Mouse (Mus musculus) heart, embryonic 11.5 days (tissue): ENCODE results near the gene Hmga2. TPM values are rescaled to one million over a fixed set of nuclear protein-coding genes. Genes with fewer than 3 reads are reported as not detected.
A peak's percentile ranks its signal among the peaks of the same experiment; 100 is the strongest.

ENCODE experiments used
- ATAC-seq: fragments of 200-750 bp; cut with Nextera tagmentation; replicated peaks from 2 replicates; pipeline ENCODE4 v1.8.0; 2017; ENCODE audit warnings: moderate library complexity; ENCODE audit not compliant: insufficient number of reproducible peaks, low FRiP score, low TSS enrichment
- H3K27ac ChIP-seq: fragments of 300-500 bp; sonication (generic); 2 replicates; pipeline ENCODE4 v1.5.1; 2014; ENCODE audit warnings: mild to moderate bottlenecking, low read depth, low read length
- H3K27me3 ChIP-seq: fragments of 300-500 bp; sonication (generic); 2 replicates; pipeline ENCODE4 v1.6.1; 2014; ENCODE audit warnings: mild to moderate bottlenecking, low read length, mixed read lengths; ENCODE audit not compliant: control insufficient read depth, insufficient read depth
- H3K36me3 ChIP-seq: fragments of 300-500 bp; sonication (generic); 2 replicates; pipeline ENCODE4 v1.6.1; 2014; ENCODE audit warnings: mild to moderate bottlenecking, low read length, moderate library complexity, mixed read lengths; ENCODE audit not compliant: control insufficient read depth, insufficient read depth
- H3K4me1 ChIP-seq: fragments of 300-500 bp; sonication (generic); 2 replicates; pipeline ENCODE4 v1.6.1; 2014; ENCODE audit warnings: low read length; ENCODE audit not compliant: control insufficient read depth, insufficient read depth
- H3K4me2 ChIP-seq: fragments of 300-500 bp; sonication (generic); 2 replicates; pipeline ENCODE4 v1.6.1; 2014; ENCODE audit warnings: mild to moderate bottlenecking, moderate library complexity
- H3K4me3 ChIP-seq: fragments of 300-500 bp; sonication (generic); 2 replicates; pipeline ENCODE4 v1.5.1; 2014; ENCODE audit warnings: low read depth, low read length
- H3K9ac ChIP-seq: fragments of 300-500 bp; sonication (generic); 2 replicates; pipeline ENCODE4 v1.6.1; 2014; ENCODE audit warnings: mild to moderate bottlenecking, low read depth, low read length, moderate library complexity
- H3K9me3 ChIP-seq: fragments of 300-500 bp; sonication (generic); replicated peaks from 2 replicates; pipeline ENCODE4 v1.6.1; 2016; ENCODE audit warnings: low read length; ENCODE audit not compliant: control insufficient read depth
- WGBS: fragments of 180-500 bp; shearing (Covaris S2); extraction: QIAGEN DNeasy Blood & Tissue Kit; methylation state at CpG from one replicate; pipeline ENCODE4 v1.1.7; 2014; ENCODE audit not compliant: insufficient replicate concordance; 5-methylcytosine and 5-hydroxymethylcytosine counted together
- polyA plus RNA-seq: library from polyadenylated mRNA; unstranded; fragments of >200 nt; fragmentation: Nextera tagmentation; extraction: Ambion mirVana; gene quantifications from 2 replicates; pipeline ENCODE4 v1.2.1, GENCODE M21; 2014

Hmga2 gene
- polyA plus RNA-seq, 1 experiment from 2014 or later: 42.6 TPM

DNA sequence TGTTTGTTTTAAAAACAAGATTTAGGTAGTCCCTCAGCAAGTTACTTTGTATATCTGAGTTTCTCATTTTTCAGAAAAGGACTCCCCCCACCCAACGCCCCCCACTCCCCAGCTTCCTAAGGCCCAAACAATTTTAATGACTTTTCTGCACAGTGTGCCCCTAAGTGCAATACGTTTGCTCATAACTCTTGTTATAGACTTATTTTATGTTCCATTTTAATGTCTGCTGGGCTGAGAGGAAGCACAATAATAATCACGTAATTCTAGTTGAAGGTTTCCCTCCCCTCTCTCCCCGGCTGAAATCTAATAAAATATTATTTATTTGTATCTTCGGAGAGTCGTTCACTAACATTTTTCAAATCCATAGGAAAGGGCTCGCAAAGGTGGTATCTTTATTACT lies 58.1 kb downstream of the Hmga2 start:
- Histone ChIP-seq H3K27me3 (no peaks in the 10 kb centered on the region), H3K9ac (no peak overlapping the region; the same call in 1 of the 2 replicates), H3K36me3 (peaks cover 4% of the 10 kb centered on the region; the same call in 1 of the 2 replicates), H3K9me3 (no peaks in the 10 kb centered on the region), H3K27ac (peak overlapping the region; percentile 89), H3K4me3 (no peak overlapping the region), H3K4me2 (no peak overlapping the region), H3K4me1 (peaks cover 47% of the 10 kb centered on the region)
- no peak for ATAC-seq
- WGBS: 71% methylated on average over 7 of the region's 7 CpGs

- H3K4me2 ChIP-seq: peak overlapping the region; percentile 51
- no peaks in the 10 kb centered on the region for H3K9me3 ChIP-seq
- H3K27me3 ChIP-seq: no peaks in the 10 kb centered on the region
- 17% methylated on average over 7 of the region's 7 CpGs for WGBS
- no peak overlapping the region for H3K4me3 ChIP-seq
- H3K9ac ChIP-seq: peak overlapping the region; percentile 59; the same call in 1 of the 2 replicates
- ATAC-seq: 0 out of 2 replicates have a peak, but pooled peaks have one; percentile 26
- H3K4me1 ChIP-seq: peaks cover 41% of the 10 kb centered on the region
- peak overlapping the region; percentile 89 for H3K27ac ChIP-seq
- peaks cover 4% of the 10 kb centered on the region; the same call in 1 of the 2 replicates for H3K36me3 ChIP-seq
These were observed 58.7 kb downstream of the Hmga2 start for GRCm38 (mm10) chr10:120417488-120418118.

DNA sequence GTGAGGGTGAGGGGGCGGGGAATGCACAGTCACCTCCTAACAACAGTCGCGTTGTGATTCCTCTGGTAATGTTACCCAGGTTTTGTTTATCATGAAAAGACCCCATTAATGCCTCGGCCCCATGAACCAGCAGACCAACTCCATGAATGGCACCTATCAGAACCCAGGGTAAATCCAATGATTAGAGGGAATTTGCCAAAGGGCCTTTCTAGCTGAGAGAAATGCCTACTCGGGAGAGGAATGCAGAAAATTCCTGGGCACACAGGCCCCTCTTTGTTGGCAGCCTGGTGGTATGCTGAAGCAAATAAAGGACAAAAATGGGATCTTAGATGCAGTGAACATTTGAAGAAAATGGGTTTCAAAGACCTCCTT lies 59.2 kb downstream of the Hmga2 start:
- Histone ChIP-seq H3K4me2 (peak overlapping the region; percentile 51), H3K9ac (no peak overlapping the region), H3K4me3 (no peak overlapping the region), H3K27me3 (no peaks in the 10 kb centered on the region), H3K4me1 (peaks cover 36% of the 10 kb centered on the region), H3K36me3 (peaks cover 4% of the 10 kb centered on the region; the same call in 1 of the 2 replicates), H3K27ac (peak overlapping the region; percentile 89), H3K9me3 (no peaks in the 10 kb centered on the region)
- 40% methylated on average over 5 of the region's 5 CpGs for WGBS
- no peak for ATAC-seq

GRCm38 (mm10) chr10:120416628-120417027 lies 59.6 kb downstream of the Hmga2 start:
- no peaks in the 10 kb centered on the region for H3K9me3 ChIP-seq
- H3K4me2 ChIP-seq: no peak overlapping the region
- H3K4me1 ChIP-seq: peaks cover 38% of the 10 kb centered on the region
- no peak overlapping the region for H3K9ac ChIP-seq
- H3K4me3 ChIP-seq: no peak overlapping the region
- 77% methylated on average over 12 of the region's 12 CpGs for WGBS
- no peak for ATAC-seq
- no peaks in the 10 kb centered on the region for H3K27me3 ChIP-seq
- H3K36me3 ChIP-seq: peaks cover 4% of the 10 kb centered on the region; the same call in 1 of the 2 replicates
- H3K27ac ChIP-seq: 0 out of 2 replicates have a peak overlapping the region, but pooled peaks have one; percentile 18

- H3K4me3 ChIP-seq: no peak overlapping the region
- H3K27me3 ChIP-seq: no peaks in the 10 kb centered on the region
- no peak overlapping the region for H3K27ac ChIP-seq
- ATAC-seq: no peak
- WGBS: 80% methylated on average over 5 of the region's 5 CpGs
- H3K9ac ChIP-seq: no peak overlapping the region
- H3K9me3 ChIP-seq: no peaks in the 10 kb centered on the region
- H3K36me3 ChIP-seq: peaks cover 4% of the 10 kb centered on the region; the same call in 1 of the 2 replicates
- H3K4me1 ChIP-seq: peaks cover 25% of the 10 kb centered on the region
- no peak overlapping the region for H3K4me2 ChIP-seq
These were observed 64.1 kb downstream of the Hmga2 start for GRCm38 (mm10) chr10:120412215-120412614.

GRCm38 (mm10) chr10:120410958-120411357 lies 65.3 kb downstream of the Hmga2 start:
- WGBS: 46% methylated on average over 4 of the region's 4 CpGs
- no peak overlapping the region for H3K4me2 ChIP-seq

GRCm38 (mm10) chr10:120409131-120409530 lies 67.1 kb downstream of the Hmga2 start:
- H3K27me3 ChIP-seq: no peaks in the 10 kb centered on the region
- no peaks in the 10 kb centered on the region for H3K9me3 ChIP-seq
- peaks cover 2% of the 10 kb centered on the region; the same call in 1 of the 2 replicates for H3K36me3 ChIP-seq
- no peak overlapping the region for H3K4me3 ChIP-seq
- H3K4me2 ChIP-seq: no peak overlapping the region
- peaks cover 21% of the 10 kb centered on the region for H3K4me1 ChIP-seq
- no peak overlapping the region for H3K9ac ChIP-seq
- H3K27ac ChIP-seq: peak overlapping the region; percentile 52
- WGBS: 53% methylated on average over 9 of the region's 9 CpGs
- ATAC-seq: no peak

More at GRCm38 (mm10) chr10:120410958-120411357, 65.3 kb downstream of the Hmga2 start:
- H3K4me1 ChIP-seq: peaks cover 21% of the 10 kb centered on the region
- peaks cover 4% of the 10 kb centered on the region; the same call in 1 of the 2 replicates for H3K36me3 ChIP-seq
- no peaks in the 10 kb centered on the region for H3K27me3 ChIP-seq
- no peak overlapping the region for H3K4me3 ChIP-seq
- no peaks in the 10 kb centered on the region for H3K9me3 ChIP-seq
- no peak overlapping the region for H3K9ac ChIP-seq
- ATAC-seq: no peak
- H3K27ac ChIP-seq: no peak overlapping the region

DNA sequence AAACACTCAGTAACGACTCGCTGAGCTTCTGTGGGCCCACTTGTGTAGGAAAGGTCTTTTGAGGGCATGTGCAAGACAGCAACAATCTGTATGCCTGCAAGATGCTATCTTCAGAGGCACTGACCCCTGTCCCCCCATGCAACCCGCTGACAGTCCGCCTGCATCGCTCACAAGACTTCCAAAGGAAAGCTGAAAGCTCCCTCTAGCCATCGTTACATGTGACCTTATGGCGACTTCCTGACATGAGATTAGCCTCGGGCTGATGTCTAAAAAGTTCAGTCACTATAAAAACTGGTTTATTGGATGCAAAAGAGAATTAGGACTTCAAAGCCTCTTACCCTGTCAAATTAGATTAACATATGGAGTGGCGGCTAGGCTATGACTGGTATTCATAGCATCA lies 69.0 kb downstream of the Hmga2 start:
- Histone ChIP-seq H3K27me3 (no peaks in the 10 kb centered on the region), H3K36me3 (no peaks in the 10 kb centered on the region), H3K9me3 (no peaks in the 10 kb centered on the region), H3K4me2 (no peak overlapping the region), H3K9ac (no peak overlapping the region), H3K4me1 (peaks cover 27% of the 10 kb centered on the region), H3K27ac (no peak overlapping the region), H3K4me3 (no peak overlapping the region)
- no peak for ATAC-seq
- 40% methylated on average over 9 of the region's 9 CpGs for WGBS

DNA sequence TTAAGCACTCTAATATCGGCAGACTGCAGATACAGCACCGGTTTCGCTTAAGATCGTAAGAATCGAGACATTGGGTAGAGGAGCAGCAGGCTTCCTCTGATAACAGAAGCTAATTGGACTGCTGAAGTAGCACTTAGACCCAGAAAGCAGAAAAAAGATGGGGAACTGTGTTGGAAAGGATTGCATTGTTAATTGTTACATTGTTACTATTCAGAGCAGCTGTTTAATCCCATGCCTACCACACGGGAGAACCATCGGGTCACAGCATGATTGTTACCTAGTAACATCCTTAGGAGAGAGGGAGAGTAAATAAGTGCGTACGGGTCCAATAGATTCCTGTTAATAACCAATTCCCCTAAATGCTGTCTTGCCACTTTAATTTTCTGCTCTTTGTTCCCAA lies 70.2 kb downstream of the Hmga2 start:
- Histone ChIP-seq H3K4me3 (no peak overlapping the region), H3K27ac (no peak overlapping the region), H3K9ac (no peak overlapping the region), H3K36me3 (no peaks in the 10 kb centered on the region), H3K27me3 (no peaks in the 10 kb centered on the region), H3K4me2 (no peak overlapping the region), H3K4me1 (peaks cover 23% of the 10 kb centered on the region), H3K9me3 (no peaks in the 10 kb centered on the region)
- ATAC-seq: no peak
- WGBS: 82% methylated on average over 9 of the region's 9 CpGs
